15 mouse cellular contexts compared by ENCODE assay signal in the genomic region with DNA sequence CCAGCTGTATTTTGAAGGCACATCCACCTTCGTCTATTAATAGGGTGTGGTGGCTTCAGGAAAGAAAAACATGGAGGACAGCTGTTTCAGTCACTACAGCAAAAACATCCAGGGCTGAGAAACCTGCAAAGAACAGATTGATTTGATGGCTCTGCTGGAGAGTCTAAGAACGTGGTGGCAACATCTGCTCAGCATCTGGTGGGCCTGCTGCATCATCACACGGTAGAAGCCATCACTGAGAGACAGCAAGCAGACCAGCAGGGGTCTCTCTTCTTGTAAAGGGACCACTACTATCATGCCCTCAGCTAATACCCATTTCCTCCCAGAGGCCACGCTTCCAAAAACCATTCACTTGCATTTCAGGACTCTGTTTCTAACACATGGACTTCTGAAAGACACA. TPM values are rescaled to one million over a fixed set of nuclear protein-coding genes. Genes with fewer than 3 reads are reported as not detected.
A peak's percentile ranks its signal among the peaks of the same experiment; 100 is the strongest.
DNase-seq lines count a peak whose midpoint lies in the region; ATAC-seq and TF ChIP-seq lines count a peak whose summit lies in the region.
"Had no signal": no experiment of that assay in that cellular context is flagged by ENCODE, and none has a peak within 500 bp of the region (broad histone marks: within the 10 kb centered on the region; RNA-seq: fewer than 3 reads in every experiment).

No protein-coding gene starts in this region.

- no peak for ATAC-seq in lung, postnatal 0 days
- no peak for ATAC-seq in limb, embryonic 14.5 days (ENCODE audit: low FRiP score, low read depth)

- H3K9ac ChIP-seq in lung, postnatal 0 days (replicated peaks; ENCODE audit: low read depth) = no peak overlapping the region
- H3K9ac ChIP-seq in limb, embryonic 14.5 days (ENCODE audit: low read depth, low read length, severe bottlenecking) = no peak overlapping the region
- H3K9ac ChIP-seq: midbrain, embryonic 12.5 days; neural tube, embryonic 13.5 days had no signal

- H3K36me3 ChIP-seq in lung, postnatal 0 days (ENCODE audit: insufficient read depth, low read length) = no peaks in the 10 kb centered on the region
- H3K36me3 ChIP-seq in limb, embryonic 14.5 days (ENCODE audit: control insufficient read depth, insufficient read depth, low read length) = no peaks in the 10 kb centered on the region
- H3K36me3 ChIP-seq: midbrain, embryonic 12.5 days; neural tube, embryonic 13.5 days had no signal

- no peak for TF ChIP-seq EP300 in lung, postnatal 0 days (IDR thresholded peaks at IDR 0.05)

- no peaks in the 10 kb centered on the region for H3K9me3 ChIP-seq in lung, postnatal 0 days (ENCODE audit: low read length)
- no peaks in the 10 kb centered on the region for H3K9me3 ChIP-seq in limb, embryonic 14.5 days (ENCODE audit: control insufficient read depth, low read length)
- H3K9me3 ChIP-seq: midbrain, embryonic 12.5 days; neural tube, embryonic 13.5 days had no signal

- TF ChIP-seq CTCF in lung, postnatal 0 days (IDR thresholded peaks at IDR 0.05) = peak; percentile 43
- no peak; the same call in 1 of the 2 replicates for TF ChIP-seq CTCF in left cerebral cortex, adult 2 months (IDR thresholded peaks at IDR 0.05)

- TF ChIP-seq POLR2A in limb, embryonic 14.5 days (IDR thresholded peaks at IDR 0.05; ENCODE audit: borderline replicate concordance, extremely low read depth, insufficient read depth, insufficient read length) = no peak

- H3K4me3 ChIP-seq in lung, postnatal 0 days (ENCODE audit: low read depth, low read length) = no peak overlapping the region
- H3K4me3 ChIP-seq in limb, embryonic 14.5 days (replicated peaks; ENCODE audit: low read length) = no peak overlapping the region
- no peak overlapping the region for H3K4me3 ChIP-seq in left cerebral cortex, adult 2 months
- H3K4me3 ChIP-seq: erythroblast, embryonic 14.5 days; midbrain, embryonic 12.5 days; neural tube, embryonic 13.5 days had no signal

- 47% methylated on average over 4 of the region's 4 CpGs for WGBS in lung, postnatal 0 days
- WGBS in limb, embryonic 14.5 days = 25% methylated on average over 4 of the region's 4 CpGs

- no peaks in the 10 kb centered on the region for H3K27me3 ChIP-seq in lung, postnatal 0 days (replicated peaks; ENCODE audit: insufficient read depth, low read length)
- no peaks in the 10 kb centered on the region for H3K27me3 ChIP-seq in limb, embryonic 14.5 days (ENCODE audit: control insufficient read depth, insufficient read depth, low read length)
- H3K27me3 ChIP-seq: neural tube, embryonic 13.5 days had no signal

- DNase-seq in heart, adult 11 months = peak; percentile 84
- DNase-seq in heart, adult 8-10 months (ENCODE audit: low spot score) = no peak
- DNase-seq in lung, postnatal 0 days (ENCODE audit: low spot score) = no peak
- no peak for DNase-seq in lung, postnatal 25 days (ENCODE audit: low spot score)
- DNase-seq in limb, embryonic 14.5 days (ENCODE audit: low spot score) = peak; percentile 60
- peak; percentile 32 for DNase-seq in thymus, postnatal 14 days
- no peak for DNase-seq in left cerebral cortex, adult 2 months (ENCODE audit: extremely low spot score in 1 of 2, low spot score in 2 of 2)
- DNase-seq in urinary bladder, postnatal 4 days (ENCODE audit: low spot score in 2 of 2) = no peak
- DNase-seq: cerebellum, adult 9-11 months had no signal

- intact Hi-C loops in left cerebral cortex, adult 2 months (cut with DNase I) = no loop called here

- H3K4me1 ChIP-seq in lung, postnatal 0 days (ENCODE audit: insufficient read depth, low read depth, low read length) = no peaks in the 10 kb centered on the region
- no peaks in the 10 kb centered on the region for H3K4me1 ChIP-seq in limb, embryonic 14.5 days (ENCODE audit: control insufficient read depth, insufficient read depth, low read length)
- H3K4me1 ChIP-seq: neural tube, embryonic 13.5 days had no signal

- no peak overlapping the region for H3K4me2 ChIP-seq in lung, postnatal 0 days (replicated peaks; ENCODE audit: low read depth, low read length)
- H3K4me2 ChIP-seq in limb, embryonic 14.5 days (replicated peaks; ENCODE audit: low read depth, low read length, severe bottlenecking) = no peak overlapping the region
- H3K4me2 ChIP-seq: midbrain, embryonic 12.5 days; neural tube, embryonic 13.5 days had no signal

- H3K27ac ChIP-seq in lung, postnatal 0 days (ENCODE audit: low read length) = no peak overlapping the region
- no peak overlapping the region for H3K27ac ChIP-seq in limb, embryonic 14.5 days (replicated peaks; ENCODE audit: low read depth, low read length)
- no peak overlapping the region for H3K27ac ChIP-seq in left cerebral cortex, adult 2 months
- H3K27ac ChIP-seq: midbrain, embryonic 12.5 days; neural tube, embryonic 13.5 days had no signal

RNA-seq across cellular contexts. Expression of gene Cpvl, which starts 4.1 kb away (rescaled TPM):
- total RNA-seq in heart, adult 8-10 months (2022) = not detected
- 0.18 TPM in 2 replicates for polyA plus RNA-seq in lung, postnatal 0 days (2015; fragmentation: Nextera tagmentation; extraction: Ambion mirVana)
- polyA plus RNA-seq in limb, embryonic 14.5 days (2012; rRNA removed) = 0.20 and 0.23 TPM in 2 replicates
- polyA plus RNA-seq in limb, embryonic 14.5 days (2014; fragmentation: Nextera tagmentation; extraction: Ambion mirVana) = 0.21 and 0.30 TPM in 2 replicates
- not detected for total RNA-seq in left cerebral cortex, adult 2 months (2021)
- total RNA-seq: layer of hippocampus, adult 18-20 months; liver, adult 2 months had no signal
- polyA plus RNA-seq: erythroblast, embryonic 14.5 days; heart, embryonic 14.5 days; liver, adult 2 months; midbrain, embryonic 12.5 days; neural tube, embryonic 13.5 days had no signal

RNA-seq across cellular contexts. Expression of gene Chn2, which starts 56.7 kb away (rescaled TPM):
- 1 to 10 TPM; 2.7 to 5.1 (median 2.9) TPM for total RNA-seq in heart, adult 8-10 months (2022)
- polyA plus RNA-seq in lung, postnatal 0 days (2015; fragmentation: Nextera tagmentation; extraction: Ambion mirVana) = 6.8 and 7.0 TPM in 2 replicates
- 9.5 and 11.5 TPM in 2 replicates for polyA plus RNA-seq in limb, embryonic 14.5 days (2012; rRNA removed)
- 14.3 and 15.4 TPM in 2 replicates for polyA plus RNA-seq in limb, embryonic 14.5 days (2014; fragmentation: Nextera tagmentation; extraction: Ambion mirVana)
- total RNA-seq in left cerebral cortex, adult 2 months (2021) = 10 to 100 TPM; 38.9 to 42.0 TPM
- polyA plus RNA-seq: erythroblast, embryonic 14.5 days had no signal

Comparison
In these comparisons a context has a peak if more than half of its experiments do, and no peak if none do; other contexts are left out.
1. DNase-seq: peak in heart, adult 11 months (single experiment), limb, embryonic 14.5 days (single experiment) and thymus, postnatal 14 days (single experiment); none in heart, adult 8-10 months (single experiment), lung, postnatal 0 days (single experiment), lung, postnatal 25 days (single experiment), left cerebral cortex, adult 2 months (0 of 2) and urinary bladder, postnatal 4 days (0 of 2).
2. RNA of gene Chn2, which starts 56.7 kb away (total RNA-seq): 38.9 to 42.0 TPM in left cerebral cortex, adult 2 months; 2.7 to 5.1 TPM in heart, adult 8-10 months; every median in the first group is over 4 times any median in the second.